In genomic region chr2:122809027-122809426, GRCm38 (mm10) we compare ENCODE assay signal across 17 mouse cellular contexts.
"Had no signal": no experiment of that assay in that cellular context is flagged by ENCODE, and none has a peak within 500 bp of the region (broad histone marks: within the 10 kb centered on the region; RNA-seq: fewer than 3 reads in every experiment).

No protein-coding gene starts in this region.

- H3K9ac ChIP-seq: intestine, embryonic 15.5 days; limb, embryonic 13.5 days; liver, embryonic 12.5 days; liver, embryonic 15.5 days had no signal

- H3K27ac ChIP-seq: intestine, embryonic 15.5 days; limb, embryonic 10.5 days; limb, embryonic 13.5 days; liver, embryonic 12.5 days; liver, embryonic 15.5 days had no signal

- DNase-seq: kidney, adult 11 months; kidney, postnatal 10 days; kidney, postnatal 4 days; layer of hippocampus, adult 9-11 months; liver; lung, adult 2 months; lung, postnatal 4 days; midbrain, embryonic 14.5 days; thymus, adult 2 months; thymus, postnatal 14 days; thymus, postnatal 4 days had no signal

- H3K4me1 ChIP-seq: intestine, embryonic 15.5 days; limb, embryonic 10.5 days; limb, embryonic 13.5 days; liver, embryonic 12.5 days; liver, embryonic 15.5 days had no signal

- H3K36me3 ChIP-seq: intestine, embryonic 15.5 days; limb, embryonic 10.5 days; limb, embryonic 13.5 days; liver, embryonic 12.5 days; liver, embryonic 15.5 days had no signal

- H3K9me3 ChIP-seq: intestine, embryonic 15.5 days; limb, embryonic 10.5 days; limb, embryonic 13.5 days; liver, embryonic 12.5 days; liver, embryonic 15.5 days had no signal

- H3K4me3 ChIP-seq: intestine, embryonic 15.5 days; limb, embryonic 10.5 days; limb, embryonic 13.5 days; liver, embryonic 12.5 days; liver, embryonic 15.5 days had no signal

- ATAC-seq: intestine, embryonic 15.5 days; liver, embryonic 12.5 days had no signal

- H3K27me3 ChIP-seq: intestine, embryonic 15.5 days; limb, embryonic 13.5 days; liver, embryonic 12.5 days; liver, embryonic 15.5 days had no signal

- H3K4me2 ChIP-seq: intestine, embryonic 15.5 days; limb, embryonic 13.5 days; liver, embryonic 12.5 days; liver, embryonic 15.5 days; midbrain, embryonic 11.5 days had no signal
